ENCODE assay signal across 15 mouse cellular contexts in genomic region chr12:60675751-60676150, GRCm38 (mm10).
A peak's percentile ranks its signal among the peaks of the same experiment; 100 is the strongest.
DNase-seq lines count a peak whose midpoint lies in the region.
"Had no signal": no experiment of that assay in that cellular context is flagged by ENCODE, and none has a peak within 500 bp of the region (broad histone marks: within the 10 kb centered on the region; RNA-seq: fewer than 3 reads in every experiment).

No protein-coding gene starts in this region.

- DNase-seq in adrenal gland, adult 2 months, result peak; percentile 51
- DNase-seq in adrenal gland, postnatal 4 days (ENCODE audit: low spot score in 2 of 2), result no peak
- DNase-seq in 416B (ENCODE audit: low read depth), result peak; percentile 1
- DNase-seq in adrenal gland, adult 8-10 months, result peak; percentile 5
- peak; percentile 16 to 24 for DNase-seq in adrenal gland, postnatal 36 days
- DNase-seq in yolk sac, embryonic 10.5 days (ENCODE audit: low spot score), result no peak
- no peak for DNase-seq in kidney, postnatal 25 days
- DNase-seq in embryo, embryonic 10.5 days (ENCODE audit: low spot score), result no peak
- DNase-seq: cerebellum, adult 2 months; cerebellum, adult 9-11 months; forebrain, postnatal 0 days; gastrocnemius, adult 2 months; gastrocnemius, postnatal 14 days; heart, adult 11 months; kidney, adult 2 months had no signal

Comparison
In these comparisons a context has a peak if more than half of its experiments do, and no peak if none do; other contexts are left out.
1. DNase-seq: peak in adrenal gland, adult 2 months (single experiment), 416B (single experiment), adrenal gland, adult 8-10 months (single experiment) and adrenal gland, postnatal 36 days (2 of 2); none in adrenal gland, postnatal 4 days (0 of 2), yolk sac, embryonic 10.5 days (single experiment), kidney, postnatal 25 days (0 of 2) and embryo, embryonic 10.5 days (single experiment).